Mouse (Mus musculus) MEL-GATA-1-ER (cell line): ENCODE data around the gene Krtap12-1.
"Not testable (repeated sequence)": the region's sequence is repeated elsewhere in the genome, so short reads cannot be mapped to it uniquely, and the experiment has no call there.

Experiments
- DNase-seq: peaks from one replicate; pipeline ENCODE4 v3.0.0-alpha.2; 2012; ENCODE audit warnings: low read depth; ENCODE audit errors: extremely low read depth

Gene Krtap12-1

GRCm38 (mm10) chr10:77741924-77742688, 21.7 kb downstream of the Krtap12-1 start, which contains the start of gene Gm18596:
Gene Gm18596 (minus strand): TSS chr10:77742638.
- DNase-seq, result not testable (repeated sequence)

DNA sequence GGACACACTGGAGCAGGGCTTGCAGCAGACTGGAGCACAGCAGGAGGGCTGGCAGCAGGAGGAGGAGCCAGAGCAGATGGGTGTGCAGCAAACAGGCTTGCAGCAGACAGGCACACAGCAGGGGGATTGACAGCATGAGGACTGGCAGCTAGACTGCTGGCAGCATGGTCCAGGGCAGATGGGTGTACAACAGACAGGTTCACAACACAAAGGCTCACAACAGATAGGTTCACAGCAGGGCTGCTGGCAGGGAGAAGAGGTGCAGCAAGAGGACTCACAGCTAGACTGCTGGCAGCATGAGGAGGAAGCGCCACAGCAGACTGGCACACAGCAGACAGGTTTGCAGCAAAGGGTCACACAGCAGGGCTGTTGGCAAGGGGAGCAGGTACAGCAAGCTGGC, 30.3 kb downstream of the Krtap12-1 start:
- not testable (repeated sequence) for DNase-seq

- DNase-seq, result not testable (repeated sequence)
Measured at GRCm38 (mm10) chr10:77751254-77751653, 30.9 kb downstream of the Krtap12-1 start, which contains the start of gene Gm9736. Gene Gm9736 (minus strand): TSS chr10:77751354.

DNA sequence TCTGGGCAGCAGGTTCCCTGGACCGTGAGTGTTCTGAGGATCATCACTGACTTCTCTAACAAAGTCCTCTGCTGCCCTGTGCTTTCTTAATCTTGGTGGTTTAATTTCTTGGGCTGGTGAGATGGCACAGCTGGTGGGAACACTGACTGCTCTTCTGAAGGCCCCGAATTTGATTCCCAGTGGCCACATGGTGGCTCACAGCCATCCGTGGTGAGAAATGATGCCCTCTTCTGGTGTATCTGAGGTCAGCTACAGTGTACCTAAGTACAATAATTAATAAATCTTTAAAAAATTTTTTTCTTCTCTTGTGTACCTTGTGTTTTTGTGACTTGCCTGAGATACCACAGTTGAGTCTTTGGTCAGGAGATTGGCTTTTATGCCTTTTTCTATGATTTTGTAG, 31.9 kb downstream of the Krtap12-1 start:
- not testable (repeated sequence) for DNase-seq

- DNase-seq, result no peak
Measured at GRCm38 (mm10) chr10:77753448-77753847, 33.0 kb downstream of the Krtap12-1 start.

GRCm38 (mm10) chr10:77759582-77759981, 39.2 kb downstream of the Krtap12-1 start, which contains the start of gene Gm3233:
Gene Gm3233 (minus strand): TSS chr10:77759682.
- DNase-seq, result not testable (repeated sequence)

DNA sequence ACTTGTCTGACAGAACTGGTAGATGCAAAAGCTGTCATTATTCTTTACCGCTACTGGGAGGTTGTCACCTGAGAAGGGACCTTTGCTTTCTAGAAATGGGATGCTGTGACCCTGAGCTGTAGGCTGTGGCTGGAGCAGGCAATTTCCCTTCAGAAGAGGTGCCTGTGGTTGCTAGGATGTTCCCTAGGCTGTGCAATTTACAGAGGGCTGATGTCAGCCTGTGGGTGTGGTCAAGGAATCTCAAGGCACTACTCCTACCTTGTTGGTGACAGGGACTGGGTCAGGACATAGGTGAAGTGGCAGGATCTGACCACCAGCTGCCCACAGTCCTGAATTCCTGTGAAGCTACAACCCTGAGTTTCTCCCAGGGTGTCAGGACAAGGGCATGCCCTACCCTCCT, 49.3 kb downstream of the Krtap12-1 start:
- DNase-seq, result no peak
